Mouse (Mus musculus) heart, adult 2 months (tissue): ENCODE results near the gene C1qc. TPM values are rescaled to one million over a fixed set of nuclear protein-coding genes. Genes with fewer than 3 reads are reported as not detected.

ENCODE experiments used
- DNase-seq, 2 experiments: peaks; one replicate each; pipeline ENCODE4 v3.0.0; 2021
- H3K27ac ChIP-seq: fragments of 200-600 bp; 2 replicates; pipeline ENCODE4 v1.8.1; 2022
- H3K27me3 ChIP-seq: fragments of 200-500 bp; 2 replicates; pipeline ENCODE4 v1.6.1; 2012; ENCODE audit warnings: mild to moderate bottlenecking, low read length, inconsistent platforms, mixed read lengths; ENCODE audit not compliant: control insufficient read depth, insufficient read depth
- H3K36me3 ChIP-seq: fragments of 200-500 bp; 2 replicates; pipeline ENCODE4 v1.6.1; 2012; ENCODE audit warnings: low read length, inconsistent platforms; ENCODE audit not compliant: control insufficient read depth, insufficient read depth
- H3K4me1 ChIP-seq: fragments of 200-500 bp; 2 replicates; pipeline ENCODE4 v1.6.1; 2011; ENCODE audit warnings: low read length; ENCODE audit not compliant: control insufficient read depth, insufficient read depth
- H3K4me3 ChIP-seq: fragments of 200-600 bp; 2 replicates; pipeline ENCODE4 v1.8.1; 2022
- H3K79me2 ChIP-seq: fragments of 200-500 bp; replicated peaks from 2 replicates; pipeline ENCODE4 v1.6.1; 2012; ENCODE audit warnings: mild to moderate bottlenecking, inconsistent platforms, low read length, moderate library complexity, mixed read lengths; ENCODE audit not compliant: control insufficient read depth, insufficient read depth
- H3K9ac ChIP-seq: fragments of 200-500 bp; 2 replicates; pipeline ENCODE4 v1.6.1; 2012; ENCODE audit warnings: low read depth, mild to moderate bottlenecking, control low read depth, inconsistent platforms, low read length, mixed read lengths
- CTCF ChIP-seq: fragments of 200-600 bp; IDR thresholded peaks from 2 replicates; pipeline ENCODE4 v1.8.1; 2022; ENCODE audit warnings: antibody characterized with exemption, mild to moderate bottlenecking, moderate library complexity
- EP300 ChIP-seq: fragments of 200-500 bp; IDR thresholded peaks from 2 replicates; pipeline ENCODE4 v1.6.1; 2011; ENCODE audit warnings: low read depth, low read length, control low read depth; ENCODE audit not compliant: insufficient read depth
- POLR2A ChIP-seq: fragments of 200-500 bp; IDR thresholded peaks from 2 replicates; pipeline ENCODE4 v1.6.1; 2011; ENCODE audit warnings: mild to moderate bottlenecking, low read depth, low read length, control low read depth; ENCODE audit not compliant: insufficient read depth
- WGBS: fragments of 180-500 bp; shearing (Covaris S2); methylation state at CpG from one replicate; pipeline ENCODE4 v1.1.7; 2018; 5-methylcytosine and 5-hydroxymethylcytosine counted together
- intact Hi-C: fragments of 180-260 bp; cut with DNase I; formaldehyde crosslinking; loops from one replicate; pipeline ENCODE4 v1.15.1; 2025
- polyA plus RNA-seq: library from polyadenylated mRNA; depleted of rRNA; stranded (reverse); fragments of >200 nt; gene quantifications from 2 replicates; pipeline ENCODE4 v1.2.3, GENCODE M21; 2012
- total RNA-seq, 2 experiments: library from RNA; stranded (reverse); gene quantifications; 2 replicates each; pipeline ENCODE4 v1.2.3; 2021

The C1qc gene
- total and polyA plus RNA-seq, 3 experiments, result 39.6 to 63.2 (median 41.5) TPM

GRCm38 (mm10) chr4:136860022-136860421 lies 32.8 kb downstream of the C1qc start:
- H3K9ac ChIP-seq, result no peak overlapping the region
- DNase-seq, result no peak
- no peaks in the 10 kb centered on the region for H3K36me3 ChIP-seq
- no peaks in the 10 kb centered on the region for H3K79me2 ChIP-seq
- H3K4me1 ChIP-seq, result no peaks in the 10 kb centered on the region
- intact Hi-C loops, result no loop called here
- H3K4me3 ChIP-seq, result no peak overlapping the region
- no peak for TF ChIP-seq POLR2A
- no peak for TF ChIP-seq EP300
- TF ChIP-seq CTCF, result peak; percentile 33
- H3K27ac ChIP-seq, result no peak overlapping the region
- H3K27me3 ChIP-seq, result no peaks in the 10 kb centered on the region; the same call in 1 of the 2 replicates
- 83% methylated on average over 7 of the region's 7 CpGs for WGBS

- DNase-seq, result no peak
- WGBS, result 21% methylated on average over 6 of the region's 6 CpGs
- no peaks in the 10 kb centered on the region; the same call in 1 of the 2 replicates for H3K27me3 ChIP-seq
Observed at GRCm38 (mm10) chr4:136855081-136855480, 37.8 kb downstream of the C1qc start.

GRCm38 (mm10) chr4:136852989-136853388 lies 39.9 kb downstream of the C1qc start:
- no peak for DNase-seq
- Histone ChIP-seq H3K9ac (no peak overlapping the region), H3K4me3 (no peak overlapping the region), H3K27me3 (no peaks in the 10 kb centered on the region; the same call in 1 of the 2 replicates), H3K79me2 (no peaks in the 10 kb centered on the region), H3K27ac (no peak overlapping the region), H3K36me3 (no peaks in the 10 kb centered on the region), H3K4me1 (no peaks in the 10 kb centered on the region)
- WGBS, result 82% methylated on average over 12 of the region's 12 CpGs
- intact Hi-C loops, result no loop called here
- TF ChIP-seq CTCF (no peak), POLR2A (no peak)

More at GRCm38 (mm10) chr4:136855081-136855480, 37.8 kb downstream of the C1qc start:
- Histone ChIP-seq H3K27ac (no peak overlapping the region), H3K4me3 (no peak overlapping the region), H3K36me3 (no peaks in the 10 kb centered on the region), H3K4me1 (no peaks in the 10 kb centered on the region), H3K9ac (no peak overlapping the region), H3K79me2 (no peaks in the 10 kb centered on the region)
- TF ChIP-seq CTCF (peak; percentile 43), POLR2A (no peak)
- intact Hi-C loops, result no loop called here

- Histone ChIP-seq H3K4me1 (no peaks in the 10 kb centered on the region), H3K36me3 (no peaks in the 10 kb centered on the region), H3K4me3 (no peak overlapping the region), H3K9ac (no peak overlapping the region), H3K27me3 (no peaks in the 10 kb centered on the region), H3K79me2 (no peaks in the 10 kb centered on the region), H3K27ac (no peak overlapping the region)
- TF ChIP-seq EP300, result no peak
- TF ChIP-seq POLR2A, result no peak
- TF ChIP-seq CTCF, result no peak
- no peak for DNase-seq
- intact Hi-C loops, result no loop called here
- WGBS, result 64% methylated on average over 5 of the region's 5 CpGs
Observed at GRCm38 (mm10) chr4:136852119-136852518, 40.7 kb downstream of the C1qc start.

GRCm38 (mm10) chr4:136848565-136848964 lies 44.3 kb downstream of the C1qc start:
- no peak overlapping the region for H3K9ac ChIP-seq
- H3K27me3 ChIP-seq, result no peaks in the 10 kb centered on the region
- intact Hi-C loops, result no loop called here

GRCm38 (mm10) chr4:136847166-136847565 lies 45.7 kb downstream of the C1qc start:
- TF ChIP-seq EP300, result no peak
- no peak for TF ChIP-seq POLR2A
- no peak for TF ChIP-seq CTCF

More at GRCm38 (mm10) chr4:136848565-136848964, 44.3 kb downstream of the C1qc start:
- Histone ChIP-seq H3K4me3 (no peak overlapping the region), H3K36me3 (no peaks in the 10 kb centered on the region), H3K4me1 (no peaks in the 10 kb centered on the region), H3K27ac (no peak overlapping the region), H3K79me2 (no peaks in the 10 kb centered on the region)
- WGBS, result 55% methylated on average over 4 of the region's 4 CpGs
- DNase-seq, result no peak
- TF ChIP-seq POLR2A (no peak), EP300 (no peak), CTCF (no peak)

More at GRCm38 (mm10) chr4:136847166-136847565, 45.7 kb downstream of the C1qc start:
- Histone ChIP-seq H3K4me3 (no peak overlapping the region), H3K79me2 (no peaks in the 10 kb centered on the region), H3K9ac (no peak overlapping the region), H3K27me3 (no peaks in the 10 kb centered on the region), H3K27ac (no peak overlapping the region), H3K36me3 (no peaks in the 10 kb centered on the region), H3K4me1 (no peaks in the 10 kb centered on the region)
- WGBS, result 71% methylated on average over 6 of the region's 6 CpGs
- intact Hi-C loops, result no loop called here
- no peak for DNase-seq
